Mouse (Mus musculus) liver, adult 2 months (tissue): Measurements from ENCODE around the gene Iffo1.

ENCODE experiments used
- CTCF ChIP-seq: fragments of 200-500 bp; IDR thresholded peaks from 2 replicates; pipeline ENCODE4 v1.5.1; 2011; ENCODE audit warnings: low read depth, low read length, control low read depth
- POLR2A ChIP-seq: fragments of 200-500 bp; IDR thresholded peaks from 2 replicates; pipeline ENCODE4 v1.6.1; 2011; ENCODE audit warnings: low read length, control low read depth; ENCODE audit not compliant: insufficient read depth; ENCODE audit errors: extremely low read depth

- TF ChIP-seq CTCF (no peak), POLR2A (no peak)
Measured at GRCm38 (mm10) chr6:125129710-125130402, 15.2 kb upstream of the Iffo1 start.
